Comparison of ENCODE assay signal across 10 mouse cellular contexts in genomic region chr14:105676646-105676930, GRCm38 (mm10).
DNase-seq lines count a peak whose midpoint lies in the region; ATAC-seq and TF ChIP-seq lines count a peak whose summit lies in the region.
"Had no signal": no experiment of that assay in that cellular context is flagged by ENCODE, and none has a peak within 500 bp of the region (broad histone marks: within the 10 kb centered on the region; RNA-seq: fewer than 3 reads in every experiment).

No protein-coding gene starts in this region.

- no peak for TF ChIP-seq CTCF in lung, embryonic 14.5 days (IDR thresholded peaks at IDR 0.05; ENCODE audit: low read depth)
- no peak for TF ChIP-seq CTCF in midbrain, postnatal 0 days (IDR thresholded peaks at IDR 0.05)

- H3K36me3 ChIP-seq in lung, embryonic 14.5 days (ENCODE audit: insufficient read depth), result no peaks in the 10 kb centered on the region
- H3K36me3 ChIP-seq in midbrain, postnatal 0 days (ENCODE audit: insufficient read depth, low read length), result no peaks in the 10 kb centered on the region

- H3K4me1 ChIP-seq in lung, embryonic 14.5 days (ENCODE audit: insufficient read depth), result no peaks in the 10 kb centered on the region
- no peaks in the 10 kb centered on the region for H3K4me1 ChIP-seq in midbrain, postnatal 0 days (ENCODE audit: insufficient read depth, low read length)

- 19% methylated on average over 4 of the region's 4 CpGs for WGBS in lung, embryonic 14.5 days
- WGBS in midbrain, postnatal 0 days, result 17% methylated on average over 4 of the region's 4 CpGs

- no peaks in the 10 kb centered on the region for H3K9me3 ChIP-seq in lung, embryonic 14.5 days (ENCODE audit: low read depth, low read length)
- no peaks in the 10 kb centered on the region for H3K9me3 ChIP-seq in midbrain, postnatal 0 days (ENCODE audit: low read length)

- intact Hi-C loops in heart, postnatal 10 days (cut with DNase I), result no loop called here

- H3K9ac ChIP-seq in lung, embryonic 14.5 days, result no peak overlapping the region
- no peak overlapping the region for H3K9ac ChIP-seq in midbrain, postnatal 0 days (replicated peaks; ENCODE audit: low read length, poor library complexity, severe bottlenecking)

- H3K27me3 ChIP-seq in lung, embryonic 14.5 days (ENCODE audit: insufficient read depth, low read length), result no peaks in the 10 kb centered on the region
- no peaks in the 10 kb centered on the region for H3K27me3 ChIP-seq in midbrain, postnatal 0 days (ENCODE audit: insufficient read depth, low read length)
- H3K27me3 ChIP-seq: Patski had no signal

- H3K4me2 ChIP-seq in lung, embryonic 14.5 days, result no peak overlapping the region; the same call in 1 of the 2 replicates
- no peak overlapping the region for H3K4me2 ChIP-seq in midbrain, postnatal 0 days (ENCODE audit: low read depth, low read length, poor library complexity, severe bottlenecking)

- H3K27ac ChIP-seq in lung, embryonic 14.5 days (ENCODE audit: low read depth), result peak overlapping the region; percentile 36; the same call in 1 of the 2 replicates
- H3K27ac ChIP-seq in midbrain, postnatal 0 days (ENCODE audit: low read depth, low read length), result peak overlapping the region; percentile 26; the same call in 1 of the 2 replicates

- no peak for ATAC-seq in lung, embryonic 14.5 days (ENCODE audit: insufficient read depth)
- no peak for ATAC-seq in midbrain, postnatal 0 days (ENCODE audit: low FRiP score)
- no peak for ATAC-seq in megakaryocyte progenitor cell, adult 5-6 weeks (replicated peaks; ENCODE audit: poor library complexity)
- ATAC-seq in frontal cortex, adult (ENCODE audit: low TSS enrichment), result no peak; the same call in 1 of the 2 replicates
- ATAC-seq: Patski had no signal

- H3K4me3 ChIP-seq in lung, embryonic 14.5 days (ENCODE audit: low read depth, low read length), result no peak overlapping the region
- no peak overlapping the region for H3K4me3 ChIP-seq in midbrain, postnatal 0 days (ENCODE audit: low read depth, low read length)

- peak; percentile 21 for DNase-seq in adrenal gland, adult 8-10 months
- no peak for DNase-seq in adrenal gland, postnatal 4 days (ENCODE audit: low spot score in 2 of 2)
- no peak for DNase-seq in lung, embryonic 14.5 days
- no peak for DNase-seq in lung, postnatal 36 days
- peak; percentile 40 to 47 for DNase-seq in heart, postnatal 10 days
- DNase-seq in midbrain, postnatal 0 days (ENCODE audit: low spot score), result peak; percentile 8
- DNase-seq: layer of hippocampus, adult 9-11 months had no signal

Comparison
In these comparisons a context has a peak if more than half of its experiments do, and no peak if none do; other contexts are left out.
1. DNase-seq: peak in adrenal gland, adult 8-10 months (single experiment), heart, postnatal 10 days (2 of 2) and midbrain, postnatal 0 days (single experiment); none in adrenal gland, postnatal 4 days (0 of 2), lung, embryonic 14.5 days (single experiment) and lung, postnatal 36 days (single experiment).